Mouse (Mus musculus) CD4-positive, CD25-positive, alpha-beta regulatory T cell, adult 9 weeks (primary cell): Measurements from ENCODE around the gene Cdc42se1. TPM values are rescaled to one million over a fixed set of nuclear protein-coding genes. Genes with fewer than 3 reads are reported as not detected.

Experiments
- polyA plus RNA-seq: library from polyadenylated mRNA; unstranded; fragments of 100-300 nt; shearing (Covaris generic); gene quantifications from one replicate; pipeline ENCODE4 v1.2.1, GENCODE M21; 2017

Gene Cdc42se1
- polyA plus RNA-seq, result 512 TPM

GRCm38 (mm10) chr3:95228148-95228893 lies at the start of gene Cdc42se1:
Cdc42se1 (plus strand) TSS chr3:95228732.

GRCm38 (mm10) chr3:95217255-95218134 lies 11.0 kb upstream of the Cdc42se1 start, which contains the start of gene Gabpb2:
Gabpb2 (minus strand) TSS chr3:95217916.

GRCm38 (mm10) chr3:95231298-95232221 lies 3.0 kb downstream of the Cdc42se1 start, which contains the start of gene Mllt11:
Mllt11 (minus strand) TSS chr3:95232171.

GRCm38 (mm10) chr3:95241498-95241897 lies 13.0 kb downstream of the Cdc42se1 start, which contains the start of gene Gm128:
Gm128 (minus strand) TSS chr3:95241598.

GRCm38 (mm10) chr3:95250783-95251424 lies 22.4 kb downstream of the Cdc42se1 start, which contains the start of gene Bnipl:
Bnipl (minus strand) TSS chr3:95251193.

GRCm38 (mm10) chr3:95281216-95282126 lies 52.9 kb downstream of the Cdc42se1 start, which contains the start of the genes Mindy1 and Prune1:
Mindy1 (plus strand) TSS chr3:95281345.
Prune1 (minus strand) TSS chr3:95282076.

Other genes starting within 250 kb of the Cdc42se1 start
- gene Zfp687, start 213.3 kb upstream of the Cdc42se1 start, polyA plus RNA-seq, result 82.6 TPM
- gene Psmd4, start 186.1 kb upstream of the Cdc42se1 start, polyA plus RNA-seq, result 335 TPM
- gene Pip5k1a, start 121.8 kb upstream of the Cdc42se1 start, polyA plus RNA-seq, result 36.5 TPM
- gene Vps72, start 117.7 kb upstream of the Cdc42se1 start, polyA plus RNA-seq, result 115 TPM
- 3.1 TPM for gene Tmod4, start 104.3 kb upstream of the Cdc42se1 start, polyA plus RNA-seq
- gene Scnm1, start 94.7 kb upstream of the Cdc42se1 start, polyA plus RNA-seq, result 121 TPM
- gene Lysmd1, start 94.6 kb upstream of the Cdc42se1 start, polyA plus RNA-seq, result 38.7 TPM
- 310 TPM for gene Tnfaip8l2, start 86.4 kb upstream of the Cdc42se1 start, polyA plus RNA-seq
- gene Sema6c, start 68.3 kb upstream of the Cdc42se1 start, polyA plus RNA-seq, result 0.24 TPM
- 38.0 TPM for gene Gabpb2, start 10.8 kb upstream of the Cdc42se1 start, polyA plus RNA-seq
- gene Mllt11, start 3.4 kb downstream of the Cdc42se1 start, polyA plus RNA-seq, result 9.7 TPM
- 1.6 TPM for gene Gm128, start 12.9 kb downstream of the Cdc42se1 start, polyA plus RNA-seq
- gene Bnipl, start 22.5 kb downstream of the Cdc42se1 start, polyA plus RNA-seq, result not detected
- gene Mindy1, start 52.6 kb downstream of the Cdc42se1 start, polyA plus RNA-seq, result 28.5 TPM
- 8.7 TPM for gene Prune1, start 53.3 kb downstream of the Cdc42se1 start, polyA plus RNA-seq
- 0.60 TPM for gene Anxa9, start 78.4 kb downstream of the Cdc42se1 start, polyA plus RNA-seq
- gene Cers2, start 86.1 kb downstream of the Cdc42se1 start, polyA plus RNA-seq, result 305 TPM
- gene Setdb1, start 128.5 kb downstream of the Cdc42se1 start, polyA plus RNA-seq, result 49.6 TPM
- not detected for gene 4930558C23Rik, start 174.1 kb downstream of the Cdc42se1 start, polyA plus RNA-seq
- gene Arnt, start 205.7 kb downstream of the Cdc42se1 start, polyA plus RNA-seq, result 60.8 TPM